Mouse (Mus musculus) kidney, adult 2 months (tissue): ENCODE measurements around the gene Cnih4.

ENCODE experiments used
- CTCF ChIP-seq: fragments of 200-500 bp; conservative IDR thresholded peaks from 2 replicates; pipeline ENCODE4 v1.5.1; 2011; ENCODE audit warnings: low read depth, mild to moderate bottlenecking, control low read depth, low read length, moderate library complexity, mixed read lengths; ENCODE audit not compliant: insufficient read depth, insufficient read length
- POLR2A ChIP-seq: fragments of 200-500 bp; IDR thresholded peaks from one replicate; pipeline ENCODE4 v1.6.1; 2011; ENCODE audit warnings: low read depth, low read length, control low read depth

DNA sequence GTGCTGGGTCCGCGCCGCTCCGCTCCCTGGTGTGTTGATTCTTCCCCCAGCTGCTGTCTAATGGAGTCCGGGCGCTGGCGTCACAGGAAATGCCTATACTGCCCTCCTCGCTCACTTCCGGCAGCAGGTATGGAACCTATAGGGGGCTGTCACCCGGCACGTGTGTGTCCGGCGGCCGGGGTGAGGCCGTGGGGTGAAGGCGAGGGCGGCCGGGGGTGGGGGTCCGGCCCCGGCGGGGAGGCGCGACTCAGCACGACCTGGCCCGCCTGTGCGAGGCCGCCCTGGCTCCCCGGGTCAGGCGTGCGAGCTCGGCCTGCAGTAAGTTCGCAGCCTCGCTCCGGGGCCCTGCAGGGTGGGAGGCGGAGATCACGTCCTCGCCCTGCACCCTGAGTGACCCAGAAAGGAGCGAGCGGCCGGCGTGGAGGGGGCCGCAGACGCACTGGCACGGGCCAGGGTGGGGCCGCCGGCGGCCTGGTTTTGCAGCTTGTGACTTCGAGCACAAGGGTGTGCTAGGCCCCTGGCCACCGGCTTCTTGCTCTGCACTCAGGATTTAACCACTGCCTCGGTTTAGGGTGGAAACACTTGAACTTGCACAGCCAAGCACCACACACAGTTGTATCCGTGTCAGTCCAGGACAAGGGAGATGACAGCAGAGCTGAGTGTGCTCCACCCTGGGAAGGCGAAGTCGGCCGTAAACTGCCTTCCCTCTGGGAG, 67.6 kb downstream of the Cnih4 start, which contains the start of gene Wdr26:
- TF ChIP-seq CTCF (no peak), POLR2A (peak; percentile 33)
